Mouse (Mus musculus) duodenum, adult 2 months (tissue): Measurements from ENCODE around the gene Cnn1. TPM values are rescaled to one million over a fixed set of nuclear protein-coding genes. Genes with fewer than 3 reads are reported as not detected.

Experiments
- polyA plus RNA-seq: library from polyadenylated mRNA; depleted of rRNA; stranded (reverse); fragments of >200 nt; gene quantifications from 2 replicates; pipeline ENCODE4 v1.2.3, GENCODE M21; 2012; ENCODE audit warnings: low replicate concordance; rRNA removed

The Cnn1 gene
- polyA plus RNA-seq: 144 and 245 TPM in 2 replicates

GRCm38 (mm10) chr9:22098993-22099696, at the start of gene Cnn1:
Gene Cnn1, plus strand, starts transcription at chr9:22099216.

GRCm38 (mm10) chr9:22051958-22052254, 47.1 kb upstream of the Cnn1 start, which contains the start of gene Elavl3:
Gene Elavl3, minus strand, starts transcription at chr9:22052023.

DNA sequence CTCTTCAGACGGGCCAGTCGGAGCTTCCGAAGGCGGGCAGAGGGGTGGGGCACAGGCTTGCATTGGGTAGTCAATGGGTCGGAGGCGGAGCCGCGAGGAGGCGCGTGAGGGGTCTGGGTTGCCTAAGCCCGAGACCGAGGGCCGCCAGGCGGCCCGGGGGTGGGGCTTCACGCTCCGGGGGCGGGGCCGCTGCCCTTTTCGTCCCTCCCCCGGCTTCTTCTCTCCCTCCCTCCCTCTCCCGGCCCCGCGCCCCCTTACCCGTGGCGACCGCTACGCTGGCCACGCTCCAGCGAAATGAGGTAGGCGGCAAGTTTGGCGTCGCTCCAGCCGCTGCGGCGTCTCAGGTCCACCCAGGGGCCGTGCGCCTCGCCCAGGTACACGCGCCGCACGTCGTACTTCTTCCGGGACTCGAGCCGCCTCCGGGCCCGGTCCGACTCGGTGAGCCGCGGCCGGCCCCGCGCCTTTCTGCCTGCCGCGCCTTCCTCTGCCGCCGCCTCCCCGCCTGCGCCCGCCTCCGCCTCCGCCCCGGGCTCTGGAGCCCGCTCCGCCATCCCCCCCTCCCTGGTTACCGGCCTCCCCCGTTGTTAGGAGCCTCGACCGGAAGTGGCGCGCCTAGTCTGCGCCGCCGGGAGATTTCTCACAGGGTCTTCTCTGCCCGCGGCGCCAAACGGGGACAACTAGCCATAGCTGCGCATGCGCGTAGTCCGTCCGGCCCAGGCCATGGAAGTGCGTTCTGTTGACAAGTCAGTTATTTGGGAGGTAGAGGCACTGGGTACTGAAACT, 28.0 kb upstream of the Cnn1 start, which contains the start of the genes Gm49318 and Zfp653:
Gm49318 (minus strand) TSS at position 469 of the 783 bp plus-strand sequence.
Zfp653 (minus strand) TSS at position 586 of the 783 bp plus-strand sequence.

GRCm38 (mm10) chr9:22085022-22085834, 13.8 kb upstream of the Cnn1 start, which contains the start of gene Ecsit:
Gene Ecsit, minus strand, starts transcription at chr9:22085438.

DNA sequence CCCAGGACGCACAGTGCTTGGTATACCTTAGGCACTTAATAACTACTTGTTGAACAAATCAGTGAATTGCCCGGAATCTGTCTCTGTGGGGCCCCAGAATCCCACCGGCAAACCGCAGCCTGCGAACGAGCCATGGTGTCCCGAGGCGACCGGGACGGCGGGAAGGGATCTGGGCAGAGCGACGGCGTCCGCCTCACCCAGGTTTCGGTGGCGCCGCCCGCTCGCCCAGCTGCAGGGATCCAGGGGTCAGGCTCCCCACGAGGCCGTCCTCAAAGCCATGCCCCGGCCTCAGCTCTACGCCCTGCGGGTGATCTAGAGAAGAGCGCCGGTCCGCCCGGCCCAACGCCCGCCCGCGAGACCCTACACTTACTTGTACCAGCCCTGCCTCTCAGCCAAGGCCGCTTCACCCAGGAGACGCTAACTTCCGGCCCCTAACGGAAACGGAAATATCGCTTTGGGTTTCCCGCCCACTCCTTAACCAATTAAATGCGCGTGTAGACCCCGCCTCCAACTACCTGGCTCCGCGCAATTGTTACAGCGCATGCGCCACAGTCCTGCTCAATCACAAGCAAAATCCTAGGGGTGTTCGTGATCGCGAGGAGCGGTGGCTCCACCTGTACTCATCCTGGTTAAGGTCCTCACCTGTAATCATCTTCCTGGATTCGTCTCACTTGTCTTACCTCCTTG, 17.9 kb downstream of the Cnn1 start, which contains the start of gene Elof1:
Elof1 (minus strand) TSS at position 433 of the 687 bp plus-strand sequence.

DNA sequence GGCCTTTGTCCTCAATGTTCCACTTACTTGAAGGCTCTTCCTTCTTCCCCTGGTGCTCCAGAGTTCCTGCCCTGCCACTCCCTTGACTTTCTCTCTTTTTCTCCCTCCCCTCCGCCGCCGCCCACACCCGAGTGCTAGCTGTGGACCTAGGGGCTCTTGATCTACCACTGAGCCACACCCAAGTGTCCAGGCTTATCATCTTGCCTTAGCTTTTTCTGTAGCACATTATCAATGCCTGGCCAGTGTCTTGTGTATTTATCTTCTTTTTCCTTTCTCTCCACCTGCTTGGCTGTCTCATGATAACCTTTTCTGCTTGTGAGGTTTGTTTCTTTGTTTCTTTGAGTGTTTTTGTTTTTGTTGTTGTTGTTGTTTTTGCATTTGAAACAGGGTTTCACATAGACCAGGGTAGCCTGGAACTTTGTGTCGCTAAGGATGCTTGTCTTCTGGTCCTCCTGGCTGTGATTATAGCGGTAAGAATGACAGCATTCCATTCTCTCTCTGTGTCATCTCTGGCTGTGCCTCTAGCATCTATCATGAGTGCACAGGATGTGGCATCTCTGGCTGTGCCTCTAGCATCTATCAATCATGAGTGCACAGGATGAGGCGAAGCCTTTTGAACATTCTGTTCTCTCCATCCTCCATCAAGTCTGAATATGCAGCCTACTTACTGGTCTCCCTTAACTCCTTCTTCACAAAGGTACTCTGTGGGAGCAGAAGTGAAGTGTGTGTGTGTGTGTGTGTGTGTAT, 36.8 kb downstream of the Cnn1 start, which contains the start of gene Acp5:
Acp5 (minus strand) TSS at position 68 of the 747 bp plus-strand sequence.

DNA sequence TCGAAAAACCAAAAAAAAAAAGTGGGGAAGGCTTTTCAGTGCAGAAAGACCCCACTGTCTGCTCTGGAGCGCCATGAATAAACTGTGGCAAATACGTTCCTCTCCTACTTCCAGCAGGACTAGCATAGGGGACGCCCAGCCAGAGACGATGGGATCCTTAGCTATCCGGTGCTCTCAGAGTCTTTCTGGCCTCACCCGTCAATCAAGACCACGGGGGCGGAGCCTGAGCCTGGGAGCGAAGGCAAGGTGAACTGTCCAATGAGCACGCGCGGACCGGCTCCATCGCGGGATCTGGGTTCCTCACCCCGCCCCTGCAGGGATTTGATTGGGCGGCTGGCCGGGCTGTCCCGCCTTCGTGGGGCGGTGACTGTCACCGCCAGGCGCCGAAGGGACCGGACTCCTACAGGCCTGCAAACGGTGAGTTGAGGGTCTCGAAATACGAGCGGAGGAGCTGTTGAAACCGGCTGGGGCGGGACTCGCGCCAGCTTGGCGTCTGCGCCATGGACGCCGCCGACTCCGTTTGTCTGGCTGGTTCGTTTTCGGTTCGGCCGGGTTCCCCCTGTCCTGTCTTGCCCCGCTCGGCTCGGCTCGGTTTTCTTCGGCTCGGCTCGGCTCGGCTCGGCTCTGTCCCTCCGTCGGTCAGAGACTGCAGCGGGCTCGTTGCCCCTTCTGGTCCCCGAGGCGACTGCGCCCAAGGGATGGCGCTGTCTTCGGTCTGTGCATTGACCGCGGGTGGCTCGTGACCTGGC, 57.7 kb downstream of the Cnn1 start, which contains the start of gene Pigyl:
Pigyl (plus strand) TSS at position 350 of the 749 bp plus-strand sequence.

Other genes with a start within 250 kb of the Cnn1 start
- gene Dock6, start 246.6 kb upstream of the Cnn1 start, polyA plus RNA-seq: 43.2 and 51.0 TPM in 2 replicates
- gene Rab3d, start 181.0 kb upstream of the Cnn1 start, polyA plus RNA-seq: 32.5 and 58.0 TPM in 2 replicates
- 0.63 and 2.5 TPM in 2 replicates for gene Ccdc159, start 171.7 kb upstream of the Cnn1 start, polyA plus RNA-seq
- gene Tmem205, start 171.7 kb upstream of the Cnn1 start, polyA plus RNA-seq: 191 and 195 TPM in 2 replicates
- gene Plppr2, start 162.2 kb upstream of the Cnn1 start, polyA plus RNA-seq: 6.9 and 11.4 TPM in 2 replicates
- 5.6 and 8.0 TPM in 2 replicates for gene Swsap1, start 143.5 kb upstream of the Cnn1 start, polyA plus RNA-seq
- 2.4 and 3.9 TPM in 2 replicates for gene Epor, start 135.7 kb upstream of the Cnn1 start, polyA plus RNA-seq
- gene Rgl3, start 109.8 kb upstream of the Cnn1 start, polyA plus RNA-seq: 2.9 and 12.6 TPM in 2 replicates
- 0.17 TPM in 1 of 2 replicates, not detected in the other for gene Ccdc151, start 96.6 kb upstream of the Cnn1 start, polyA plus RNA-seq
- 118 and 211 TPM in 2 replicates for gene Prkcsh, start 96.4 kb upstream of the Cnn1 start, polyA plus RNA-seq
- gene Elavl3, start 47.2 kb upstream of the Cnn1 start, polyA plus RNA-seq: 0.13 and 0.46 TPM in 2 replicates
- gene Gm49318, start 28.0 kb upstream of the Cnn1 start, polyA plus RNA-seq: not detected in 2 replicates
- gene Zfp653, start 27.8 kb upstream of the Cnn1 start, polyA plus RNA-seq: 8.8 and 9.9 TPM in 2 replicates
- 48.2 and 51.0 TPM in 2 replicates for gene Ecsit, start 13.8 kb upstream of the Cnn1 start, polyA plus RNA-seq
- 118 and 169 TPM in 2 replicates for gene Elof1, start 18.0 kb downstream of the Cnn1 start, polyA plus RNA-seq
- 197 and 274 TPM in 2 replicates for gene Acp5, start 36.5 kb downstream of the Cnn1 start, polyA plus RNA-seq
- gene Pigyl, start 57.6 kb downstream of the Cnn1 start, polyA plus RNA-seq: 40.5 and 49.4 TPM in 2 replicates
- not detected in 2 replicates for gene Zfp872, start 88.9 kb downstream of the Cnn1 start, polyA plus RNA-seq
- 3.2 and 8.3 TPM in 2 replicates for gene Zfp809, start 126.5 kb downstream of the Cnn1 start, polyA plus RNA-seq
- 0.05 TPM in 1 of 2 replicates, not detected in the other for gene Zfp599, start 160.7 kb downstream of the Cnn1 start, polyA plus RNA-seq
- gene Zfp810, start 208.4 kb downstream of the Cnn1 start, polyA plus RNA-seq: 1.0 and 1.6 TPM in 2 replicates